Mouse (Mus musculus) CD4-positive, CD25-positive, alpha-beta regulatory T cell, adult 4 months (primary cell): ENCODE data around the gene Aifm2. TPM values are rescaled to one million over a fixed set of nuclear protein-coding genes. Genes with fewer than 3 reads are reported as not detected.

Source experiments
- ATAC-seq: one replicate; pipeline ENCODE4 v1.8.0; 2017
- polyA plus RNA-seq, 2 experiments: library from polyadenylated mRNA; unstranded; fragments of 100-300 nt; shearing (Covaris generic); gene quantifications; one replicate each; pipeline ENCODE4 v1.2.1; 2017

Gene Aifm2
- polyA plus RNA-seq, 2 experiments from 2014 or later = 1.9 to 5.0 TPM

DNA sequence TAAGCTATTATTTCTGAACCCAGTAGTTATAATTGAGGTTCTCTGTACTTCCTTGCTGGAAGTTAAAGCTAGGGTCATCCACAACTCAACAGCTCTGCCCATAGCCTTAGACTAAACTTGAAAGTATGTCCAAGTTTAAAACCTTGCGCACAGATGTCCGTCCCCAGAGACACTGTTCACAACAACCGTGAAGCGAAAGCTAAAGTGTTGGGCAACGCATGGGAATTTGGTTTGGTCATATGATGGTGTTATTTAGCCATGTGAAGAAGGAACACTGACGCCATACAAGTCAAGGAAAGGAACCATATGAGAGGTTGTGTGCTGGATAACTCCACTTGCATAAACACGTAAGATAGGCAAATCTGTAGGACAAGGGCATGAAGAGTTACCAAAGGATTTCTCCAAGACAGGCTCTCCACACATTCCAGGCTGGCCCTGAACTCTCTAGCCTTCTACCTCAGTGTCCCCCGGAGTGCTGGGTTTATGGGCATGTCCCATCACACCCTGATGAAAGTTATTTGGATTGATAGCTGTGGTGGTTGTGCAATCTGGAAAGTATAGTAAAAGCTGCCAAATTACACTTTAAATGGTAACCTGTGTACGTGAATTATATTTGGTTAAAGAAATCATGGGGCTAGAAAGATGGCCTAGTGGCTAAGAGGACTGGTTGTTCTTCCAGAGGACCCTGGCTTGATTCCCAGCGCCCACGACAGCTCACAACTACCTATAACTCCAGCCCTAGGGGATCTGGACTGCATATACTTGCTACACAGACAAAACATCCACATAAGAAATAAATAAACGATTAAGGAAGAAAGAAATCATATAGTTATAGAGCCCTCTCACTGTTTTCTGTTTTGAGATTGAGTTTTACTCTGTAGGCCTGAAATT lies 2.6 kb downstream of the Aifm2 start:
- ATAC-seq = no peak

- ATAC-seq = no peak
Observed at GRCm38 (mm10) chr10:61720331-61720730, 5.3 kb downstream of the Aifm2 start.

GRCm38 (mm10) chr10:61722215-61722614 lies 7.2 kb downstream of the Aifm2 start:
- ATAC-seq = no peak

- ATAC-seq = no peak
Observed at GRCm38 (mm10) chr10:61723271-61723670, 8.2 kb downstream of the Aifm2 start.

DNA sequence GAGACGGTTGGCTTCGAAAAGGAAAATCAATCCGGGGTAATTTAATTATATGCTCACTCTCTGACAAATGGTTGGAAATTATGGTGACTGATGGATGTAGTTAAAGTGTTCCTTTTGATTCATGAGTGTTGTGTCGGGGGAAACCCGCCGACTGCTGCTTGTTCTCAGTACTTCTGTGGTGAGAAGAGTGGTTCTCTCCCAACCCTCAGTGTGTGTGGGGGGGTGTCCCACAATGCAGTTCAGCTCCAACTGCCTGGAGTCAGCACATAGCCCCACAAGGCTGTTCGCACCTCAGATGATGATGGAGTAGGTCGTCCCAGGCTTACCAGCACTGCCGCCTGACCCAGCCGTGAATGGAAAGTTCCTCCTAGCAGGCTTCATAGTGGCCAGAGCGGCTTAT lies 14.1 kb downstream of the Aifm2 start:
- no peak for ATAC-seq

DNA sequence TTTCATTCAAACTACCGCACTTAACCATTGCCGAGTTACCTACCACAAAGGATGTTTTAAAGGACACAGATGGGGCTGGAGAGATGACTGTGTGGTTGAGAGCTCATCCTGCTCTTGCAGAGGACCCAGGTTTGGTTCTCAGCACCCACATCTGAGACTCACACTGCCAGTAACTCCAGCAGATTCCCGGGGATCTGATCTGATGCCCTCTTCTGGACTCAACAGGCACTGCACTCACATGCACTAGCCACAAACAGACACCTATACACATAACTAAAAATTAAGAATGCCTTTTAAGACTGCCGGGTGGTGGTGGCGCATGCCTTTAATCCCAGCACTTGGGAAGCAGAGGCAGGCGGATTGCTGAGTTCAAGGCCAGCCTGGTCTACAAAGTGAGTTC lies 15.1 kb downstream of the Aifm2 start:
- no peak for ATAC-seq

GRCm38 (mm10) chr10:61734377-61734776 lies 19.3 kb downstream of the Aifm2 start:
- ATAC-seq = no peak

DNA sequence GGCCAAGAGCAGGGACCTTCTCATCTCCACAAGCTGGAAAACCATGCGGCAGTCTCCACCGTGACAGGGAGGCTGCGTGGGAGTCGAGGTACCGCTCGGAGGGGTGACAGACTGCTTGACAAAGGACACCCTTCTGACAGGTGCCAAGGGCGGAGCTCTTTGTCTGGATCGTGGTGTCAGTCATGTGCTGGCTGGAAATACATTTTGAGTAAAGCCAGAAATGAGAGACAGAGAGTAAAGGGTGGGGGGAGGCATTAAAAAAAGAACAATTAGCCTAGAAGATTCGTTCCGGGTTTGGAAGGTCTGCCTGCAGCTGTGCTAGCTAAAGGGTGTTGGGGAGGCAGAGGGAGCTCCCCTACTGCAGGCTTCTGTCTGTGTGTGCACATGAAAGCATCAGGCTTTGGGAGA lies 21.6 kb downstream of the Aifm2 start:
- ATAC-seq = no peak

DNA sequence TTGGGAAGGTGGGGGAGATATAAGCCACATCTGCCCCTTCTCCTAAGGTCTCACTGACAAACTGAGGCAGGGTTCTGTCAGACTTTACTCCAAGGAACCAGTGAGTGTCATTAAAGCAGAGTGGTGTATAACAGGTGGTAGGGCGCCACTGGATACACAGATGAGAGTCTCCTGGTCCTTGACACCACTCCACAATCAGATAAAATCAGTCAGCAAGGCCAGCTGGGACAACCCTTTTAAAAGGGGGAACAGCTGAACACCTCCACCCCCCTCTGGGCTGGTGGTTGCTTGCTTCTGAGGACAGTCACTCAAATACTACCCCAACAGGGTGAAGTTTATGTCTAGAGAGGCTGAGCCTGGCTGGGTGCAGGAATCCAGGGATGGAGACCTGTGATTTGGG lies 22.5 kb downstream of the Aifm2 start:
- ATAC-seq = no peak

GRCm38 (mm10) chr10:61738126-61738525 lies 23.1 kb downstream of the Aifm2 start:
- ATAC-seq = no peak

- no peak for ATAC-seq
Observed at GRCm38 (mm10) chr10:61741306-61741705, 26.2 kb downstream of the Aifm2 start.

- no peak for ATAC-seq
Observed at GRCm38 (mm10) chr10:61741873-61742272, 26.8 kb downstream of the Aifm2 start.

DNA sequence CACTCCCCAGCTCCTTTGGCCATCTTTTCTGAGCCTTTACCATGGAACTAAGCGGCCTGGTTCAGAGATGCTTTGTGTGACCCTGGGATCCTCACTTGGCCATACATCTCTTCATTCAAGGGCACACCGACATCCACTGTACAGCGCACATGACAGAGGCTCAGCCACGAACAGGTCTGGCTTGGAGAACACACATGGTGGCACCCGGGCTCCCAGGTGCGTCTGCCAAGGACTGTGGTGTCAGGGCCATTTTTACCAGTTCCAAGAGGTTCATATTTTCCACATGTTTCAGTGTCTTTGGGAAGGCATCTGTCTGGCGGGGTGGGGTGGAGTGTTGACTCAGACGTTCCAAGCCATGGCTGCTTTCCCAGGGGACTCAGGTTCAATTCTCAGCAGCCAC lies 27.3 kb downstream of the Aifm2 start:
- no peak for ATAC-seq

DNA sequence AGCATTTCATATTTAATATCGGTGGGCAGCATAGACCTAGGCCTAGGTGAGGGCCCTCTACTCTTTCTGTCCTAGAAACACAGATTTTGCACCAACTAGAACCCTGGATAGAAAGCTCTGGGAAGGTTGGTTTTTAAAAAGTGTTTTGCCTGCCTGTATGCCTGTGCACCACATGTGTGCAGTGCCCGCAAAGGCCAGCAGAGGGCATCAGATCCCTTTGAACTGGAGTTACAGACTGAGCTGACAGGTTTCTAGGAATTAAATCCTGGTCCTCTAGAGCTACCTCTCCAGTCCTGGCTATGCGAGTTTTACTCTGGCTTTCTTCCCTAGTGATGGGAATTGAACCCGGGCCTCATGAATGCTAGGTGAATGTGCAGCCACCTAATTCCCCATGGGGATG lies 30.1 kb downstream of the Aifm2 start:
- ATAC-seq = no peak

- no peak for ATAC-seq
Observed at GRCm38 (mm10) chr10:61747302-61747701, 32.2 kb downstream of the Aifm2 start.

DNA sequence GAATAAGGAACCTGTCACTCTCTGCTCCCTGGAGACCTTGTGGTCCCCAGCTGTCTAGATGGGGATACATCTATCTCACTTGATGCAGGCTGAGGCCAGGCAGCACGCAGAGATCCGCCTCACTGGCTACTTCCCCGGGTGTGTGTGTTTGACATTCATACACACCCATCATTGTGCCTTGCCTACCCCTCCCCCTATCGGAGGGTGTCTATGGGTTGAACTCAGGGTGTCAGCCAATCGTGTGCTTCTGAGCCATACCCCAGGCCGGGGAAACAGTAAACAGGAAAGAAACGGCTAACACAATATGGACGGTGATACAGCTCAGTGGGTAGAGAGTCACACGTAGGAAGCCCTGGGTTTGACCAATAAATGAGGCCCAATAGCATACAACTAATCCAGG lies 35.0 kb downstream of the Aifm2 start:
- ATAC-seq = no peak

DNA sequence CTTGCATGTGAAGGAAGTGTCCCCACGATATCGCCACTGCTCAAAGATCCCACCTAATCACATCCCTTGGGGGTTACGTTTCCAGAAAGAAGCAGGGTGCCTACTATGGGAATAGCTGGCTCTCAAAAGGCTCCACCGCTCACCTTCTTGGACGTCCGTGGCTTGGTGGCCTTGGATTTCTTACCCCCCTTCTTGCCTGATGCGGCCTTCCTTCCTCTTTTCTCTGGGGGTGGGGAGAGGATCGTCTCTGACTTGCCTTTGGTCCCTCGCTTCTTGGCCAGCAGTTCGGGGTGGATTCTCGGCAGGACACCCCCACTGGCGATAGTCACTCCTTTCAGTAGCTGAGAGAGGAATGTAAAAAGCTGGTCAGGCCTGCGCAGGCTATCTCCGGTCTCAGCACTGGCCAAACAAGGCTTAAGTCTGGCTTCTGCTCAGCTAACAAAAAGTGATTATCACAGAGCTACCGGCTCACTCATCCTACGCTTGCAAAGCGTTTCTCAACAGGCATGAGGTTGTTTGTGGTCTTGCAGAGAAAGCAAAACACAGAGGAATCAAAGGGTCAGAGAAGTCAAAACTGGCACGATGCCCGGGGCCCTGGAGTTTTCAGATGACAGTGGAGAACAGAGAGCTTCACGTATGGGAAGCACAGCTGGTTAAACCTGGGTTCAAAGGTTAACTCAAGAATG lies 36.6 kb downstream of the Aifm2 start:
- no peak for ATAC-seq

DNA sequence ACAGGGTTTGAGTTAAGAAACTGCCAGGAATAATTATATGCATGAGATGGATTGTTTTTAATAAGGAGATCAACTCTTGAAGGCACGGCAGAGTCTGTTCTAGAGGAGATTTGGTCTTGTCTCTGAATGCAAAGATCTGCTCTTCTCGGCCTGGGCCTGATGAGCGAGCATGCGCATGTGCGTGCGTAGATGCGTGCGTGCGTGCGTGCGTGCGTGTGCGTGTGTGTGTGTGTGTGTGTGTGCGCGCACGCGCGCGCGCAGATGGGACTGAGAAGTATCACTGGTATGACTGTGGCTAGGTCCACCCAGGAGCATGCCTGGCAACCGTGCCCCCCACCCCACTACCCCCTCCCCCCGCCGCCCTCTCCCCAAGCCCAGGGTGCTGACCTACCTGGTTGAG lies 38.0 kb downstream of the Aifm2 start:
- no peak for ATAC-seq

DNA sequence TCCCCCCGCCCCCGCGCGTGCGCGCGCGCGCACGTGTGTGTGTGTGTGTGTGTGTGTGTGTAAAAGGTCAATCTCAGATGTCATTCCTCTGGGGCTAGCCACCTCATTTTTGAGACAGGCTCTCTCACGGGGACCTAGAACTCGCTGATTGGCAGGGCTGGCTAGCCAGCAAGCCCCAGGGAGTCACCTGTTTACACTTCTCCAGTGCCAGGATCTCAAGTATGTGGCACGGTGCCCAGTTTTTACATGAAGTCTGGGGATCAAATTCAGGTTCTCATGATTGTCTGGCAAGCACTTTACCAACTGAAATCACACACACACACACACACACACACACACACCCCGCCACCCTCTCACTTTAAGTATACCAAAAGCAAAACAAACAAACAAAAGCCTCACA lies 42.0 kb downstream of the Aifm2 start:
- no peak for ATAC-seq

DNA sequence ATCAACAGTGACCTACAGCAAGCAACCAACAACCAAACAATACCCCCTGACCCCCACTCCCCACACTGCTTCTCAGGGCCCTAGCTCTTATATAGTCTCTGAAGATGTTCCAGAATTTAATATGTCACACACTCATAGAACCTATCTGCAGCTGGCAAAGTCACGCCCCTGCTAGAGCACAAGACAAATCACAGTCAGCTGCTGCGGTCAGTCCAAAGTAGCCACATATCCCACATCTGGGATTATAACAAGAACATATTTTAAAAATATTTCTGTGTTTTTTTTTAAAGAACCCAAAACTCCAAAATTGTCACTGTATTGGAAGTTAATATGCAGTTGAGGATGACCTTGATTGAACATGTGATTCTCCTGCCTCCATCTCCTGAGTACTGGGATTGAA lies 43.8 kb downstream of the Aifm2 start:
- no peak for ATAC-seq

DNA sequence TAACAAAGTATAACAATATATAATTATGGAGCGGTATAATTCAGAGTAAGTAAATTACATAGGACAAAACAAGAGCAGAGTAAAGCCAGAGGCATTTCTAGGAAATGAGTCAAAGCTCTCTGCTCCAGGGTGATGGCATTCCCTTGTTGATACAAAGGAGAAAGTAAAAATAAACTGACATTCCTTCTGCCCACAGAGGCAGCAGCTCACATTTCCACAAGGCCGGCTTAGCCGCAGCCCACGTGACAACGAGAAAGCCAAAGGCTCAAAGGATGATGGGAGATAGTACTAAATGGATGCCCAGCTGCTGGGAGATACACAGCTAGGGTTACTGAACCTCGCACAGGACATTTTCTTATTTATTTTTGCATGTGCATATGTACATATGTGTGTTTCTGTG lies 44.8 kb downstream of the Aifm2 start:
- no peak for ATAC-seq

DNA sequence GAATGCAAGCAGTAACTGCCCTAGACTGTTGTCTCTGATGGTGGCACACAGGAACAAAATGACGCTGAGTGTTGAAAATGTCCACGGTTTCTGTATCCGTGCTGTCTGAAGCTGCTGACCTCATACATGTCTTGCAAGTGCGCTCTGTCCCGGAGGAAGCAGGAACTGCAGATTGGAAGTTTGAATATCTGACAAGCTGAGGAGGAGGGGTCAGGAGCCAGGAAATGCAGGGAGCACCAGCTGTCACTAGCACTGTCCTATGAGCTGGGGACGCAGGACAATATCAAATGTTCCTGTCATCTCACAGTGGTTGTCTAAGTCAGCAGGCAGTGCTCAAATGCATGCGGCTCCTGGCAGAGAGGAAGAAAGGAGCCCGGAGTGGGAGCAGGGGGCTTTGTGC lies 49.6 kb downstream of the Aifm2 start:
- ATAC-seq = no peak

DNA sequence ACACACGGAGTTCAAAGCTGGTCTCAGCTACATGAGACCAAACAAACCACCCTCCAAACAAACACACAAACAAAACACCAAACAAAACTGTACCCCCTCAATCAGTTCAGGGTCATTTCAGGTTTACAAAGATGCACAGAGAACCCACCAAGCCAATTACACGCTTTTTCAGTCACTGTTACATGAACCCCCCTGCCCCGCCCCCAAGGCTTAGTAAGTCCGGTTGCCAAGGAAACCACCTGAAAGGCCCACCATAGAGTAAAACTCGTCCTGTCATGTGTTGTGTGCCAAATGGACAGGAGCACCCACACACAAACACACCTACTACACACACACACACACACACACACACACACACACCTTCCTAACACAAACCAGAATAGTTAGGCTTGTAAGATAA lies 50.5 kb downstream of the Aifm2 start:
- no peak for ATAC-seq

GRCm38 (mm10) chr10:61766806-61767205 lies 51.7 kb downstream of the Aifm2 start:
- no peak for ATAC-seq
